Mouse (Mus musculus) heart, embryonic 11.5 days (tissue): ENCODE results near the gene Chst14. TPM values are rescaled to one million over a fixed set of nuclear protein-coding genes. Genes with fewer than 3 reads are reported as not detected.
A peak's percentile ranks its signal among the peaks of the same experiment; 100 is the strongest.

Source experiments
- ATAC-seq: fragments of 200-750 bp; cut with Nextera tagmentation; replicated peaks from 2 replicates; pipeline ENCODE4 v1.8.0; 2017; ENCODE audit warnings: moderate library complexity; ENCODE audit not compliant: insufficient number of reproducible peaks, low FRiP score, low TSS enrichment
- H3K27ac ChIP-seq: fragments of 300-500 bp; sonication (generic); 2 replicates; pipeline ENCODE4 v1.5.1; 2014; ENCODE audit warnings: mild to moderate bottlenecking, low read depth, low read length
- H3K27me3 ChIP-seq: fragments of 300-500 bp; sonication (generic); 2 replicates; pipeline ENCODE4 v1.6.1; 2014; ENCODE audit warnings: mild to moderate bottlenecking, low read length, mixed read lengths; ENCODE audit not compliant: control insufficient read depth, insufficient read depth
- H3K36me3 ChIP-seq: fragments of 300-500 bp; sonication (generic); 2 replicates; pipeline ENCODE4 v1.6.1; 2014; ENCODE audit warnings: mild to moderate bottlenecking, low read length, moderate library complexity, mixed read lengths; ENCODE audit not compliant: control insufficient read depth, insufficient read depth
- H3K4me1 ChIP-seq: fragments of 300-500 bp; sonication (generic); 2 replicates; pipeline ENCODE4 v1.6.1; 2014; ENCODE audit warnings: low read length; ENCODE audit not compliant: control insufficient read depth, insufficient read depth
- H3K4me2 ChIP-seq: fragments of 300-500 bp; sonication (generic); 2 replicates; pipeline ENCODE4 v1.6.1; 2014; ENCODE audit warnings: mild to moderate bottlenecking, moderate library complexity
- H3K4me3 ChIP-seq: fragments of 300-500 bp; sonication (generic); 2 replicates; pipeline ENCODE4 v1.5.1; 2014; ENCODE audit warnings: low read depth, low read length
- H3K9ac ChIP-seq: fragments of 300-500 bp; sonication (generic); 2 replicates; pipeline ENCODE4 v1.6.1; 2014; ENCODE audit warnings: mild to moderate bottlenecking, low read depth, low read length, moderate library complexity
- H3K9me3 ChIP-seq: fragments of 300-500 bp; sonication (generic); replicated peaks from 2 replicates; pipeline ENCODE4 v1.6.1; 2016; ENCODE audit warnings: low read length; ENCODE audit not compliant: control insufficient read depth
- whole genome bisulfite sequencing: fragments of 180-500 bp; shearing (Covaris S2); extraction: QIAGEN DNeasy Blood & Tissue Kit; methylation state at CpG from one replicate; pipeline ENCODE4 v1.1.7; 2014; ENCODE audit not compliant: insufficient replicate concordance; 5-methylcytosine and 5-hydroxymethylcytosine counted together
- polyA plus RNA-seq: library from polyadenylated mRNA; unstranded; fragments of >200 nt; fragmentation: Nextera tagmentation; extraction: Ambion mirVana; gene quantifications from 2 replicates; pipeline ENCODE4 v1.2.1, GENCODE M21; 2014

Gene Chst14
- 19.6 and 22.3 TPM in 2 replicates for polyA plus RNA-seq

GRCm38 (mm10) chr2:118926361-118926997, at the start of gene Chst14:
TSS of gene Chst14 (plus strand) at chr2:118926496.
- H3K36me3 ChIP-seq, result no peaks in the 10 kb centered on the region; the same call in 1 of the 2 replicates
- no peaks in the 10 kb centered on the region for H3K27me3 ChIP-seq
- peak within 1 kb of the TSS; percentile 70 for H3K27ac ChIP-seq
- peaks cover 23% of the 10 kb centered on the region for H3K4me1 ChIP-seq
- peak within 1 kb of the TSS; percentile 88 for H3K9ac ChIP-seq
- peak; percentile 91 for ATAC-seq
- WGBS, result under 1% methylated on average over 32 of the region's 47 CpGs
- peak within 1 kb of the TSS; percentile 74 for H3K4me3 ChIP-seq
- H3K9me3 ChIP-seq, result no peaks in the 10 kb centered on the region
- H3K4me2 ChIP-seq, result peak within 1 kb of the TSS; percentile 97

DNA sequence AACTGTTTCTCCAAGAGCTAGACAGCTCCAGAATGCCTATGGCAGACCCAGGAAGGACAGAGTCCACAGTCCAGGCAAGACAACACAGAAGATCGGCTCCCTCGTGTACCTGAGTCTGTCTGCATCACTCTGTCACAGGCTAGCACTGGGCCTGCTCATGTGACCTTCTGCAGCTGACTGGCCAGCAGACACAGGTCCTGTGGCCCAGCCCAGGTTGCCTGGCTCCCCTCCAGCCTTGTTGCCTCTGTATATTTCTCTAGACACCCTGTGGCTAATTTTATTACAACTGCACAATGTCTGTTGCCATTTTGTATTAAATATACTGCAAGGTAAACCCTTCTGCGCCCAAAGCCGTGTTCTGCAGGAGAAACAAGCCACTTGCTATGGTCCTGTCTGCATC, 45.3 kb upstream of the Chst14 start:
- Histone ChIP-seq H3K27ac (no peak overlapping the region), H3K36me3 (peaks cover 6% of the 10 kb centered on the region; the same call in 1 of the 2 replicates), H3K4me3 (no peak overlapping the region), H3K9me3 (no peaks in the 10 kb centered on the region), H3K27me3 (peaks cover 17% of the 10 kb centered on the region), H3K4me2 (no peak overlapping the region), H3K9ac (no peak overlapping the region), H3K4me1 (0 out of 2 replicates have a peak, but pooled peaks cover 5% of the 10 kb centered on the region)
- ATAC-seq, result no peak
- 74% methylated on average over 4 of the region's 4 CpGs for WGBS

- WGBS, result 84% methylated on average over 5 of the region's 5 CpGs
Observed at GRCm38 (mm10) chr2:118881956-118882355, 44.3 kb upstream of the Chst14 start.

DNA sequence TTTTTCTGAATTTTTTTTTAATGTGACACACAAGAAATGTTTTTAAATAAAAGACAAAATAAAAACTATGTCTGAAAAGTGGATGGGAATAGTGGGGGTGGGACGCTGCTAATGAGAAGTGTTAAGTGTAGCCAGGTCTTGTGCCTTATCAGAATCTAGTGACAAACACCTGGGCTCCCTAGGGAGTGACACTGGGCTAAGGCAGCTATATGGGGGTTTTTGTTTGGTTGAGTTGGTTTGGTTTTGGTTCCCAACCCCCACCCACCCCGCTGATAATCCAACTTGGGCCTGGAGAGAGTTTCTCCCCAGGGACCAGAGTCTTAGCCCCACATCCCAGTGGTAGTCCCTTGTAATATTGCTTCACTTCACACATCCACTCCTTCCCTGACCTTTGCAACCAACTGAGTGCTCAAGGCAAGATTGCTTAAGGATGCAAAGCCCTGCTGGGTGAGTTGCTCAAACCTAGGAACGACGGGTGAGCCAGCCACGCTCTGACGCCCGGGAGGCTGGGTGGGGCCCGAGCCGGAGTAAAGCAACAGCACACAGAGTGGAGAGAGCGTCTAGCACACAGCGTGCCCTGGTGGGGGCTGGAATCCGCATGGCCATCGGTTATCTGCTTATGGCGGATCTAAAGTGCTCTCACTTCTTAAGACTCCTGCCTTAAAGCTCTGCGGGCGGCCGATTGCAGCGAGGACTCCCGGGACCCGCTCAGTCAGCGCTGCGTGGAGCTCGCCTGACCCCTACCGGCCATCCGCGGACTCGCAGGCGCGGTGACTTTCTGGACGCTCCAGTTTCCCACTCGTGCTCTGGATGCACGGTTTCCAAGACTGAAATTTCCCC, 43.2 kb upstream of the Chst14 start:
- Histone ChIP-seq H3K4me3 (peak overlapping the region; percentile 26), H3K27me3 (peaks cover 30% of the 10 kb centered on the region), H3K9ac (0 out of 2 replicates have a peak overlapping the region, but pooled peaks have one; percentile 1), H3K4me1 (peaks cover 12% of the 10 kb centered on the region), H3K27ac (no peak overlapping the region), H3K4me2 (peak overlapping the region; percentile 60), H3K36me3 (peaks cover under 1% of the 10 kb centered on the region; the same call in 1 of the 2 replicates), H3K9me3 (no peaks in the 10 kb centered on the region)
- ATAC-seq, result peak; percentile 31; the same call in 1 of the 2 replicates
- WGBS, result 1% methylated on average over 32 of the region's 32 CpGs

More at GRCm38 (mm10) chr2:118881956-118882355, 44.3 kb upstream of the Chst14 start:
- no peak overlapping the region for H3K9ac ChIP-seq
- H3K27ac ChIP-seq, result no peak overlapping the region
- peaks cover 24% of the 10 kb centered on the region for H3K27me3 ChIP-seq
- H3K9me3 ChIP-seq, result no peaks in the 10 kb centered on the region
- peaks cover 6% of the 10 kb centered on the region; the same call in 1 of the 2 replicates for H3K36me3 ChIP-seq
- H3K4me2 ChIP-seq, result no peak overlapping the region
- 0 out of 2 replicates have a peak, but pooled peaks cover 5% of the 10 kb centered on the region for H3K4me1 ChIP-seq
- H3K4me3 ChIP-seq, result no peak overlapping the region
- no peak for ATAC-seq

DNA sequence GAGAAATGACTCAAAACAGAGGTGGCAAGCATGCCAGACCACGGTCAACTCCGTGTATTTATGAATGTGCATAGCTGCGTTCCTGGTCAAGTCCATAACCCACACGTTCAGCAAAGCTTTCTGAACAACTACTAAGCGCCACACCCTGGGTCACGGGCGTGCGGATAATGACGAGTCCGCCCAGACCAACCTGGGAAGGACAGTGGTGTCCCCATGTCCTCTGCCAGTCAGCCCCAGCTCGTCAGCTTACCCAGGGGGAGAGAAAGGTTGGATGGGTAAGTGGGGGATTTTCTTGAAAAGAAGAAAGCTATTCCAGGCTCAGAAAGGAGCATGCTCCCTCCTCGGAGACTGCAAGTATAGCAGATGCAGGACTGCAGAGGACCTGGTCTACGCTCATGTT, 38.9 kb upstream of the Chst14 start:
- H3K9ac ChIP-seq, result 0 out of 2 replicates have a peak overlapping the region, but pooled peaks have one; percentile 34

DNA sequence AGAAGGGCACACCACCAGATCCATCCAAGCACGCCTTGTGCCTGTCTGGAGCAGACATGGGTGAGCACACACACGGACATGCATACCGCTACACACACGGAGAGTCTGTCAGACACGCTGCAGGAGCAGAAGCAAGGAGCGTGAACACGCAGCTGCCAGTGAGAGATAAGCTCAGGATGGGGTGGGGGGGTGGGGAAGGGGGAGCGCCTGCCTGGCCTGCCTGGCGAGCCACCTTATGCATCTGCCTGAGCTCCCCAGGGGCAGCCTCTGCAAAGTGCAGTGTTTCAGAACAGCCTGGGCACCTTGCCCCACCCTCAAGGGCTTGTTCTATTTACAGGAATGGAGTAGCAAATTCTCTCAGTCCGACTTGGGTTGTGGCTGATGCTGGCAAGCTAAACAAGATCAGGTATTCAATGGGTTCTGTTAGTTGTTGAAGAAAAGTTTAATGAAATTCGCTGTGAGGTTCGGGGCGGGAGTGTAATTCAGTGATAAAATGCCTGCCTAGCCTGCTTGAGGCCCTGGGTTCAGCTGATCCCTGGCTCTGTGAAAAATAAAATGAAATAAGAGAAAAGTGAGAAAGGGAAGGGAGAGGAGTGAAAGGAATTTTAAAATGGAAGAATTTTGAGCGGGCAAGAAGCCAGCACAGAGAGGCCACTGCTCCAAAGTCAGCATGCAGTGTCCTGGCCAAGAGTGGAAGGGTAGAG, 38.3 kb upstream of the Chst14 start:
- Histone ChIP-seq H3K4me2 (peak overlapping the region; percentile 43), H3K36me3 (no peaks in the 10 kb centered on the region), H3K27ac (peak overlapping the region; percentile 80), H3K27me3 (peaks cover 46% of the 10 kb centered on the region), H3K4me3 (peak overlapping the region; percentile 25), H3K9me3 (no peaks in the 10 kb centered on the region), H3K9ac (peak overlapping the region; percentile 43; the same call in 1 of the 2 replicates), H3K4me1 (peaks cover 10% of the 10 kb centered on the region)
- ATAC-seq, result peak; percentile 84
- 15% methylated on average over 14 of the region's 14 CpGs for WGBS

More for the DNA sequence above, 38.9 kb upstream of the Chst14 start:
- peak; percentile 67; the same call in 1 of the 2 replicates for ATAC-seq
- Histone ChIP-seq H3K4me2 (peak overlapping the region; percentile 43), H3K36me3 (no peaks in the 10 kb centered on the region), H3K27me3 (peaks cover 42% of the 10 kb centered on the region), H3K4me3 (peak overlapping the region; percentile 25; the same call in 1 of the 2 replicates), H3K27ac (peak overlapping the region; percentile 80), H3K9me3 (no peaks in the 10 kb centered on the region), H3K4me1 (peaks cover 10% of the 10 kb centered on the region)
- WGBS, result 51% methylated on average over 13 of the region's 13 CpGs

GRCm38 (mm10) chr2:118891173-118891572, 35.1 kb upstream of the Chst14 start:
- Histone ChIP-seq H3K4me1 (peaks cover 10% of the 10 kb centered on the region), H3K4me2 (no peak overlapping the region), H3K27ac (no peak overlapping the region), H3K9me3 (no peaks in the 10 kb centered on the region), H3K4me3 (no peak overlapping the region), H3K9ac (no peak overlapping the region), H3K27me3 (peaks cover 55% of the 10 kb centered on the region), H3K36me3 (no peaks in the 10 kb centered on the region)
- ATAC-seq, result no peak
- WGBS, result 82% methylated on average over 4 of the region's 4 CpGs
